Mouse (Mus musculus): ENCODE results near the gene Prelp.

GRCm38 (mm10) chr1:133934354-133934963, 13.2 kb upstream of the Prelp start:
- TF ChIP-seq HCFC1 (IDR thresholded peaks at IDR 0.05; ENCODE audit: low read depth, low read length) = no peak
- no peak for TF ChIP-seq MAFK (IDR thresholded peaks at IDR 0.05; ENCODE audit: borderline replicate concordance, low read depth, low read length)
- no peak for TF ChIP-seq CTCF (IDR thresholded peaks at IDR 0.05 in 2 of 3, conservative IDR thresholded peaks at IDR 0.05 in 1 of 3; ENCODE audit: control insufficient read depth in 1 of 3, insufficient read depth in 1 of 3, low read depth in 2 of 3, low read length in 3 of 3, poor library complexity in 1 of 3, severe bottlenecking in 1 of 3)
- no peak for TF ChIP-seq POLR2A (IDR thresholded peaks at IDR 0.05; ENCODE audit: control insufficient read depth in 1 of 2, insufficient read depth in 1 of 2, low read depth in 1 of 2, low read length in 2 of 2, poor library complexity in 1 of 2)
- TF ChIP-seq ZMIZ1 (IDR thresholded peaks at IDR 0.05; ENCODE audit: low read depth, low read length) = no peak
- no peak for TF ChIP-seq TCF12 (IDR thresholded peaks at IDR 0.05; ENCODE audit: low read depth, low read length)

Measured in MEL (cell line).